Mouse (Mus musculus): ENCODE results near the gene Il1rl1. TPM values are rescaled to one million over a fixed set of nuclear protein-coding genes. Genes with fewer than 3 reads are reported as not detected.

Il1rl1 gene
- polyA plus RNA-seq, 1 experiment from 2014 or later, result 0.05 TPM

DNA sequence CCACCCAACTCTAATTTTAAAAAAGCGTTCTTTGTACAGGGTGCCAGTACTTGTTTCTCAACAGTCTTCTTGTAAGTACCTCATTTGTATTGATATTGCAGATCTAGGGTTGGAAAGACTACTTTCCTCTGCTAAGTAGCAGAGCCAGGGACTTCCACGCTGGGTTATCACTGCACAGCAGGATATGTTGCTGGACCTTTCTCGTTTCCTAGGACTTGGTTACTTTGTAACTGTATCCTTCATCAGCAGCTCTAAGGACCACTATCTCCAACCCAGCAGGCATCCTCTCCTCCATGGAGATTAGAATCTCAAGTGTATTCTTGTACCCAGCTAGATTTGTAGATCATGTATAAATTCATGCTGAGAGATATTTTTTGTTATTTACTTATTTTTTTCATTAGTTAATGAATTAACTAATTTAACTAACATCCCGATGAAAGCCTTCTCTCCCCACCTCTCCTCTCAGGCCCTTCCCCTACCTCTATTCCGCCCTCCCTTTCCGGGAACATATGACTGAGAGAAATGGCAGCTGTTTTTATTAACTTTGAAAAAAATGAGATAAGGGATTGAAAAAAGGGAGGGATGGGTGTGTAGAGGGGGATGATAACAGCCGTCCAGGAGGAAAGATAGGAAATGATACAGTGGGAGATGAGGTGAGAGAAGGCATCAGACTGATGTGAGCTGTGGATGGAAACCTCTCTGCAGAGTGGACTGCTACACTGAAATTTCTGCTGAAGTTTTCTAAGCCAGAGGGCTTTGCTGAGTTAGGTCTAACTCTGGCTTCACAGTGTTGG, 14.3 kb upstream of the Il1rl1 start:
- no peaks in the 10 kb centered on the region for H3K4me1 ChIP-seq
- no peaks in the 10 kb centered on the region for H3K36me3 ChIP-seq (replicated peaks)
- H3K4me3 ChIP-seq, result no peak overlapping the region
- DNase-seq (ENCODE audit: low spot score), result no peak
- no peak overlapping the region for H3K27ac ChIP-seq (replicated peaks)
- no peaks in the 10 kb centered on the region for H3K27me3 ChIP-seq (replicated peaks; ENCODE audit: low read depth, poor library complexity, severe bottlenecking)
- WGBS, result 66% methylated on average over 7 of the region's 7 CpGs
- H3K9me3 ChIP-seq, result no peaks in the 10 kb centered on the region

DNA sequence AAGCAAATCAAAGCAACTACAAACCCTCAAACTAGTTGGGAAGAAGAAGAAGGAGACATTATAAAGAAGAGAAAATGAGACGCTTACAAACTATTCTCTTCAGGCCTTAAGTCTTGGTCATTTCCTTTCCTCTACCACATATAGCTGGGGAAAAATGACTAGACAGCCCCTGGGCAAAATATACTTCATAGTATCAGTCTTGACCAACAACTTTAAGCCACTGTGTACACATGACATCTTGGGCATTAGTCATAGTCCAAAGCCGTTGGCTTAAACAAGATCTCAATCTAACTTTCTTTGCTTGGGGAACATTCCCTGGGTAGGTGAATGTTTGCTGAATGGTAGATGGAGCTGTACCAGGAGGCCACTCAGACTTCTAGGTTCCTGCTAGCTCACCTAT, 12.3 kb upstream of the Il1rl1 start:
- H3K27me3 ChIP-seq (replicated peaks; ENCODE audit: low read depth, poor library complexity, severe bottlenecking), result no peaks in the 10 kb centered on the region
- no peaks in the 10 kb centered on the region for H3K36me3 ChIP-seq (replicated peaks)
- WGBS, result 90% methylated on average over 2 of the region's 2 CpGs
- DNase-seq (ENCODE audit: low spot score), result no peak
- H3K4me3 ChIP-seq, result no peak overlapping the region
- H3K9me3 ChIP-seq, result no peaks in the 10 kb centered on the region
- no peak overlapping the region for H3K27ac ChIP-seq (replicated peaks)
- no peaks in the 10 kb centered on the region for H3K4me1 ChIP-seq

- no peaks in the 10 kb centered on the region for H3K4me1 ChIP-seq
- H3K9me3 ChIP-seq, result no peaks in the 10 kb centered on the region
- no peaks in the 10 kb centered on the region for H3K27me3 ChIP-seq (replicated peaks; ENCODE audit: low read depth, poor library complexity, severe bottlenecking)
- DNase-seq (ENCODE audit: low spot score), result no peak
- no peak overlapping the region for H3K4me3 ChIP-seq
- 73% methylated on average over 5 of the region's 5 CpGs for WGBS
- H3K27ac ChIP-seq (replicated peaks), result no peak overlapping the region
- no peaks in the 10 kb centered on the region for H3K36me3 ChIP-seq (replicated peaks)
These were observed 10.9 kb upstream of the Il1rl1 start for GRCm38 (mm10) chr1:40418512-40418911.

- H3K27me3 ChIP-seq (replicated peaks; ENCODE audit: low read depth, poor library complexity, severe bottlenecking), result no peaks in the 10 kb centered on the region
- 88% methylated on average over 6 of the region's 6 CpGs for WGBS
- no peaks in the 10 kb centered on the region for H3K9me3 ChIP-seq
- no peak overlapping the region for H3K4me3 ChIP-seq
- no peak overlapping the region for H3K27ac ChIP-seq (replicated peaks)
- no peaks in the 10 kb centered on the region for H3K36me3 ChIP-seq (replicated peaks)
- no peak for DNase-seq (ENCODE audit: low spot score)
- H3K4me1 ChIP-seq, result no peaks in the 10 kb centered on the region
These were observed 5.5 kb upstream of the Il1rl1 start for GRCm38 (mm10) chr1:40423892-40424291.

GRCm38 (mm10) chr1:40427270-40427669, 2.1 kb upstream of the Il1rl1 start:
- Histone ChIP-seq H3K27ac (replicated peaks) (no peak overlapping the region), H3K9me3 (no peaks in the 10 kb centered on the region), H3K36me3 (replicated peaks) (no peaks in the 10 kb centered on the region), H3K4me3 (no peak overlapping the region), H3K4me1 (no peaks in the 10 kb centered on the region), H3K27me3 (replicated peaks; ENCODE audit: low read depth, poor library complexity, severe bottlenecking) (no peaks in the 10 kb centered on the region)
- 90% methylated on average over 9 of the region's 9 CpGs for WGBS
- DNase-seq (ENCODE audit: low spot score), result no peak

- Histone ChIP-seq H3K4me3 (no peak overlapping the region), H3K27me3 (replicated peaks; ENCODE audit: low read depth, poor library complexity, severe bottlenecking) (no peaks in the 10 kb centered on the region), H3K36me3 (replicated peaks) (no peaks in the 10 kb centered on the region), H3K4me1 (no peaks in the 10 kb centered on the region), H3K9me3 (no peaks in the 10 kb centered on the region), H3K27ac (replicated peaks) (no peak overlapping the region)
- 87% methylated on average over 1 of the region's 1 CpGs for WGBS
- DNase-seq (ENCODE audit: low spot score), result no peak
These were observed 1.5 kb upstream of the Il1rl1 start for GRCm38 (mm10) chr1:40427901-40428300.

DNA sequence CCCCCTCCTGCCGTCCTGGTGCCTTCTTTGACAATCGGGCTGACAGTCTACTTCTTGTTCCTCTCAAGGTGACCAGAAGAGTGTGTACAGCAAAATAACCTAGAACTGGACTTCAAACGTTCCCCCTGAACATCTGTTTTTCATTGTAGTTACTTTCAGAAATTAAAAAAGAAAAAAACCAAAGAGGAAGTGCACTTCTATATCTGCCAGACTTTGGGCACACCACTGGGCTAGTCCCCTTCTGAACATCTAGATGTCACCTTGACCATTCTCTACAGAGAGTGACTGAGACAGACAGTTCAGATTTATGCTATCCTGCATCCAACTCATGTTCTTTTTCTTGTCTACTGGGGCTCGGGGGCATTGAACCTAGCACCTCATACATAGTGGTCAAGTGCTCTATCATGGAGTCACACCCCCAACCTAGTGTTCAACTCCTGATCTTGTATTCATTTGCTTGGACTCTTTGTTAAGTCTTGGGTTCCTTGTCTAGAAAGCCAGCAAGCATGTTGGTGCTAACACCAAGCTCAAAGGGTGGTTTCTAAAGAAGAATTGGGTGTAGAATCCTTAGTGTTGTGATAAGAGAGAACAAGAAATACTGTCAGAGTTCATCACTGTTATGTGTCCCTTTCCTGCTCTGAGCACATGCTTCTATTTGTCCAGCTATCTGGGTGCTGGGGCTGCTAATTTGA, 919 bp downstream of the Il1rl1 start:
- no peaks in the 10 kb centered on the region for H3K36me3 ChIP-seq (replicated peaks)
- H3K27me3 ChIP-seq (replicated peaks; ENCODE audit: low read depth, poor library complexity, severe bottlenecking), result no peaks in the 10 kb centered on the region
- H3K4me3 ChIP-seq, result no peak overlapping the region
- H3K27ac ChIP-seq (replicated peaks), result no peak overlapping the region
- WGBS, result 78% methylated on average over 4 of the region's 4 CpGs
- H3K9me3 ChIP-seq, result no peaks in the 10 kb centered on the region
- no peaks in the 10 kb centered on the region for H3K4me1 ChIP-seq
- DNase-seq (ENCODE audit: low spot score), result no peak

DNA sequence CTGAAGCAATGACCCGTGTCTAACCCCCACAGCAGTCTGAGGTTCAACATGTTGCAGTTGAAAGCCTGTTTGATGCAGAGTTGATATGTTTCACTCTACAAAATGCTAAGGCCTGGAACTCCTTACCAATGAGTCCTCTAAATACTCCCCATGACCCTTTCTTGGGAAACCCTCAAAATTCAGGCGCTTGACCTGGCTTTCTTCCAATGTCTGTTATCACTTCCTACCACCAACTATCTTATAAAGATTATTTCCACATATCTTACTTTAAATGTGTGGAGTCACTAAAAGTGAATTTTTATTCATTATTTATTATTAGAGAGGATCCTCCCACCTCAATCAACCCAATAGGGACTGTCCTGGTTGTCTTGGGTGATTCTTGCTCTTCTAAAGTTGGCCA, 2.8 kb downstream of the Il1rl1 start:
- H3K4me1 ChIP-seq, result peaks cover 5% of the 10 kb centered on the region
- no peak overlapping the region for H3K4me3 ChIP-seq
- no peak overlapping the region for H3K27ac ChIP-seq (replicated peaks)
- no peaks in the 10 kb centered on the region for H3K27me3 ChIP-seq (replicated peaks; ENCODE audit: low read depth, poor library complexity, severe bottlenecking)
- H3K9me3 ChIP-seq, result no peaks in the 10 kb centered on the region
- no peak for DNase-seq (ENCODE audit: low spot score)
- WGBS, result 89% methylated on average over 2 of the region's 2 CpGs
- no peaks in the 10 kb centered on the region for H3K36me3 ChIP-seq (replicated peaks)

GRCm38 (mm10) chr1:40435936-40436335, 6.6 kb downstream of the Il1rl1 start:
- Histone ChIP-seq H3K36me3 (replicated peaks) (no peaks in the 10 kb centered on the region), H3K4me3 (no peak overlapping the region), H3K27me3 (replicated peaks; ENCODE audit: low read depth, poor library complexity, severe bottlenecking) (no peaks in the 10 kb centered on the region), H3K27ac (replicated peaks) (no peak overlapping the region; the same call in 1 of the 2 replicates), H3K9me3 (no peaks in the 10 kb centered on the region), H3K4me1 (peaks cover 5% of the 10 kb centered on the region)
- 49% methylated on average over 3 of the region's 3 CpGs for WGBS
- peak; percentile 38 for DNase-seq (ENCODE audit: low spot score)

- no peak overlapping the region for H3K27ac ChIP-seq (replicated peaks)
- no peaks in the 10 kb centered on the region for H3K27me3 ChIP-seq (replicated peaks; ENCODE audit: low read depth, poor library complexity, severe bottlenecking)
- no peak overlapping the region for H3K4me3 ChIP-seq
- DNase-seq (ENCODE audit: low spot score), result no peak
- peaks cover 5% of the 10 kb centered on the region for H3K4me1 ChIP-seq
- H3K36me3 ChIP-seq (replicated peaks), result no peaks in the 10 kb centered on the region
- no peaks in the 10 kb centered on the region for H3K9me3 ChIP-seq
- 94% methylated on average over 2 of the region's 2 CpGs for WGBS
These were observed 8.0 kb downstream of the Il1rl1 start for GRCm38 (mm10) chr1:40437340-40437739.

DNA sequence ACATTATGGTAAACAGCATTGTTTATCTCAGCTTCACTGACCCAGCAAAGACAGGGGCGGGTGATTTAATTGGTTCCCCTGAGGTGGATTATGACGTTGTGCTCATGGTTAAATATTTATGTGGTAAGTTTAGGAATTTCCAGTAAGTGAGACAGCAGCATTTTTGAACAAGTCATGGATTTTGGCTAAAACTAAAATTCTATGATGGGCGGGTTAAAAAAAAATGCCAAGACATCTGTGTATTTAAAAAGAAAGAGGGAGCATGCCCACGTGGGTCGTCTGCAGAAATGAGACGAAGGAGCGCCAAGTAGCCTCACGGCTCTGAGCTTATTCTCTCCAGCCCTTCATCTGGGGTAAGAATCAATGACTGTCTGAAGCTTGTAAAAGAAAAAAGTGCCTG, 10.1 kb downstream of the Il1rl1 start:
- no peak for DNase-seq (ENCODE audit: low spot score)
- Histone ChIP-seq H3K4me3 (no peak overlapping the region), H3K27me3 (replicated peaks; ENCODE audit: low read depth, poor library complexity, severe bottlenecking) (no peaks in the 10 kb centered on the region), H3K27ac (replicated peaks) (no peak overlapping the region), H3K9me3 (no peaks in the 10 kb centered on the region), H3K36me3 (replicated peaks) (no peaks in the 10 kb centered on the region), H3K4me1 (peaks cover 5% of the 10 kb centered on the region)
- 83% methylated on average over 8 of the region's 8 CpGs for WGBS

GRCm38 (mm10) chr1:40444800-40445199, 15.4 kb downstream of the Il1rl1 start:
- no peaks in the 10 kb centered on the region for H3K9me3 ChIP-seq
- no peak overlapping the region for H3K27ac ChIP-seq (replicated peaks)
- 95% methylated on average over 3 of the region's 3 CpGs for WGBS
- no peak overlapping the region for H3K4me3 ChIP-seq
- H3K36me3 ChIP-seq (replicated peaks), result no peaks in the 10 kb centered on the region
- no peaks in the 10 kb centered on the region for H3K4me1 ChIP-seq
- no peak for DNase-seq (ENCODE audit: low spot score)
- no peaks in the 10 kb centered on the region for H3K27me3 ChIP-seq (replicated peaks; ENCODE audit: low read depth, poor library complexity, severe bottlenecking)

Measured in embryonic facial prominence, embryonic 10.5 days (tissue).